Mouse (Mus musculus) heart, adult 2 months (tissue): ENCODE results near the gene Fam19a2.

Source experiments
- EP300 ChIP-seq: fragments of 200-500 bp; IDR thresholded peaks from 2 replicates; pipeline ENCODE4 v1.6.1; 2011; ENCODE audit warnings: low read depth, low read length, control low read depth; ENCODE audit not compliant: insufficient read depth
- POLR2A ChIP-seq: fragments of 200-500 bp; IDR thresholded peaks from 2 replicates; pipeline ENCODE4 v1.6.1; 2011; ENCODE audit warnings: mild to moderate bottlenecking, low read depth, low read length, control low read depth; ENCODE audit not compliant: insufficient read depth

- no peak for TF ChIP-seq EP300
- no peak for TF ChIP-seq POLR2A
Observed at GRCm38 (mm10) chr10:123385641-123386040, 121.8 kb downstream of the Fam19a2 start.
